Mouse (Mus musculus): Measurements from ENCODE around the gene Plekha7. TPM values are rescaled to one million over a fixed set of nuclear protein-coding genes. Genes with fewer than 3 reads are reported as not detected.

Plekha7 gene
- total RNA-seq, 2 experiments from 2014 or later: 18.7 to 21.5 TPM

- DNase-seq (ENCODE audit: low spot score in 2 of 2): no peak
Measured at GRCm38 (mm10) chr7:116290559-116290958, 17.6 kb downstream of the Plekha7 start.

- no peak for DNase-seq (ENCODE audit: low spot score in 2 of 2)
Measured at GRCm38 (mm10) chr7:116288996-116289395, 19.2 kb downstream of the Plekha7 start.

- no peak for DNase-seq (ENCODE audit: low spot score in 2 of 2)
Measured at GRCm38 (mm10) chr7:116287959-116288358, 20.2 kb downstream of the Plekha7 start.

- no peak for DNase-seq (ENCODE audit: low spot score in 2 of 2)
Measured at GRCm38 (mm10) chr7:116286611-116287355, 21.4 kb downstream of the Plekha7 start.

GRCm38 (mm10) chr7:116286173-116286572, 22.0 kb downstream of the Plekha7 start:
- DNase-seq (ENCODE audit: low spot score in 2 of 2): no peak

- DNase-seq (ENCODE audit: low spot score in 2 of 2): no peak
Measured at GRCm38 (mm10) chr7:116285216-116285615, 23.0 kb downstream of the Plekha7 start.

GRCm38 (mm10) chr7:116282755-116283154, 25.4 kb downstream of the Plekha7 start:
- DNase-seq (ENCODE audit: low spot score in 2 of 2): peak in 1 of 2 experiments; percentile 10

GRCm38 (mm10) chr7:116280126-116280525, 28.1 kb downstream of the Plekha7 start:
- DNase-seq (ENCODE audit: low spot score in 2 of 2): no peak

- no peak for DNase-seq (ENCODE audit: low spot score in 2 of 2)
Measured at GRCm38 (mm10) chr7:116278280-116278679, 29.9 kb downstream of the Plekha7 start.

GRCm38 (mm10) chr7:116276315-116276714, 31.9 kb downstream of the Plekha7 start:
- no peak for DNase-seq (ENCODE audit: low spot score in 2 of 2)

- DNase-seq (ENCODE audit: low spot score in 2 of 2): no peak
Measured at GRCm38 (mm10) chr7:116273111-116273510, 35.1 kb downstream of the Plekha7 start.

- no peak for DNase-seq (ENCODE audit: low spot score in 2 of 2)
Measured at GRCm38 (mm10) chr7:116269501-116269995, 38.6 kb downstream of the Plekha7 start.

- DNase-seq (ENCODE audit: low spot score in 2 of 2): no peak
Measured at GRCm38 (mm10) chr7:116268113-116268926, 39.9 kb downstream of the Plekha7 start.

GRCm38 (mm10) chr7:116263281-116263680, 44.9 kb downstream of the Plekha7 start:
- DNase-seq (ENCODE audit: low spot score in 2 of 2): no peak

GRCm38 (mm10) chr7:116262508-116262907, 45.7 kb downstream of the Plekha7 start:
- no peak for DNase-seq (ENCODE audit: low spot score in 2 of 2)

GRCm38 (mm10) chr7:116262101-116262500, 46.1 kb downstream of the Plekha7 start:
- no peak for DNase-seq (ENCODE audit: low spot score in 2 of 2)

- DNase-seq (ENCODE audit: low spot score in 2 of 2): no peak
Measured at GRCm38 (mm10) chr7:116260826-116261615, 47.2 kb downstream of the Plekha7 start.

GRCm38 (mm10) chr7:116258464-116259185, 49.6 kb downstream of the Plekha7 start:
- DNase-seq (ENCODE audit: low spot score in 2 of 2): peak; percentile 69 to 79

GRCm38 (mm10) chr7:116257953-116258352, 50.2 kb downstream of the Plekha7 start:
- DNase-seq (ENCODE audit: low spot score in 2 of 2): no peak

GRCm38 (mm10) chr7:116255664-116256063, 52.5 kb downstream of the Plekha7 start:
- no peak for DNase-seq (ENCODE audit: low spot score in 2 of 2)

GRCm38 (mm10) chr7:116254660-116255059, 53.5 kb downstream of the Plekha7 start:
- no peak for DNase-seq (ENCODE audit: low spot score in 2 of 2)

All from left cerebral cortex, adult 18-20 months (tissue).